ENCODE assay signal across 21 mouse cellular contexts in the genomic region with DNA sequence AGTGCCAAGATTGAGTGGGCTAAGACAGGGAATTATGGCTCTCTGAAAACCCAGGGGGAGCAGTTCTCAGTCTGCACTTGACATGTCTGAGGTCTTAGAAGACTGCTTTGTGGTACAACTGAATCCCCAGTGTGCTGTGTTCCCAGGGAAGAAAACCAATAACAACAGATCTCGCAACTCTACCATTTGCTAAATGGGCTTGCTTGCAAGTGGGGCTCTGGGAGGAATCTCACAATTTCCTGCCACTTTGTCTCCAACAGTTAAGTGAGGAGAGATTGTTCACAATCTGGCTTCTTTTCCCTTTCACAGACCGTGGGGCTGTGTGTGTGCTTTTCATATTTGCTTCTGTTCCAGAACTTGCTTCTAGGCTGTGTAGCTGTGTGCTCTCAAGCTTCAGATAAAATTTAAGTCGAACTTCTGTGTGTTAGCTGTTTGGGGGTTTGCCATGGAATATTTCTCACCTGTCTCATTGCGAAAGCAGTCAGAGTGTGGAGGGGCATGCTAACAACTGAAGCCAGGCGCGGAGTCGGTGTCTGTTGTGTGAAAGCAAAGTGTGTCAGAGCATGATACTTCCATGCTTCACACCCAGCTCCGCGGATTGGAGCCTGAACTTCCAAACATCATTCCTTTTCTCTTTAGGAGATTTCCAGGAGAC.
DNase-seq lines count a peak whose midpoint lies in the region; ATAC-seq lines count a peak whose summit lies in the region.
"Had no signal": no experiment of that assay in that cellular context is flagged by ENCODE, and none has a peak within 500 bp of the region (broad histone marks: within the 10 kb centered on the region; RNA-seq: fewer than 3 reads in every experiment).

No protein-coding gene starts in this region.

- no peak for DNase-seq in frontal cortex, postnatal 14 days (ENCODE audit: low spot score in 2 of 2)
- peak; percentile 60 for DNase-seq in heart, adult 8-10 months (ENCODE audit: low spot score)
- DNase-seq in heart, postnatal 4 days, result no peak
- DNase-seq in adipocyte (ENCODE audit: low spot score), result peak; percentile 30
- peak; percentile 20 for DNase-seq in brain, adult 2 months (ENCODE audit: low read depth, low spot score)
- no peak for DNase-seq in cerebellum, adult 8-10 months
- DNase-seq in right cerebral cortex, postnatal 14 days, result no peak
- DNase-seq: adrenal gland, adult 2 months; adrenal gland, postnatal 36 days; B cell, adult 2 months; cerebellum, adult 11 months; cerebellum, adult 9-11 months; gastrocnemius, postnatal 10 days; kidney, adult 2 months; kidney, postnatal 36 days; lung, embryonic 14.5 days; lung, postnatal 14 days; thymus, postnatal 14 days had no signal

- peak; percentile 67 for ATAC-seq in frontal cortex, adult (ENCODE audit: low TSS enrichment)
- ATAC-seq: hindbrain, postnatal 0 days; intestine, embryonic 15.5 days had no signal

Comparison
In these comparisons a context has a peak if more than half of its experiments do, and no peak if none do; other contexts are left out.
1. DNase-seq: peak in heart, adult 8-10 months (single experiment), adipocyte (single experiment) and brain, adult 2 months (single experiment); none in frontal cortex, postnatal 14 days (0 of 2), heart, postnatal 4 days (single experiment), cerebellum, adult 8-10 months (single experiment) and right cerebral cortex, postnatal 14 days (single experiment).